Mouse (Mus musculus) c-Kit-positive CD71-negative TER-119-negative erythroid progenitor cells, embryonic 14.5 days (primary cell): Measurements from ENCODE around the gene Sec23ip.
"Not testable (repeated sequence)": the region's sequence is repeated elsewhere in the genome, so short reads cannot be mapped to it uniquely, and the experiment has no call there.

Experiments
- DNase-seq: peaks from one replicate; pipeline ENCODE4 v3.0.0-alpha.2; 2013; ENCODE audit warnings: low read depth

The Sec23ip gene

GRCm38 (mm10) chr7:128744684-128745485 is at the start of gene Sec23ip:
Sec23ip (plus strand) TSS chr7:128744943.
- DNase-seq, result peak; percentile 98

DNA sequence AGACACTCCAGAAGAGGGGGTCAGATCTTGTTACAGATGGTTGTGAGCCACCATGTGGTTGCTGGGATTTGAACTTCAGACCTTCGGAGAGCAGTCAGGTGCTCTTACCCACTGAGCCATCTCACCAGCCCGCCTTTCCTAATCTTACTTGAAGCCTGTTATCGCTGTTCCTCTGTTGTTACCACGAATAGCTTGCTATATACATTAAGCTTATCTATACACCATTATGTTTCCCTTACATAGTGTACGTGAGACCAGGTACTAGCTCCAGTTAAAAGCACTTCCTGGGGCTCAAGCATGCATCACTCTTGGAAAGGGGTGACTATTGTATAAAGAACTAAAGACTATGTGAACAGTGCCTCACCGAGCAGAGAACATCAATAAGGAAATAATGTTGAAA is 44.8 kb upstream of the Sec23ip start:
- DNase-seq, result not testable (repeated sequence)

- peak; percentile 35 for DNase-seq
These were observed 39.0 kb upstream of the Sec23ip start for GRCm38 (mm10) chr7:128705735-128706134.

- no peak for DNase-seq
These were observed 26.8 kb upstream of the Sec23ip start for GRCm38 (mm10) chr7:128717991-128718390.

DNA sequence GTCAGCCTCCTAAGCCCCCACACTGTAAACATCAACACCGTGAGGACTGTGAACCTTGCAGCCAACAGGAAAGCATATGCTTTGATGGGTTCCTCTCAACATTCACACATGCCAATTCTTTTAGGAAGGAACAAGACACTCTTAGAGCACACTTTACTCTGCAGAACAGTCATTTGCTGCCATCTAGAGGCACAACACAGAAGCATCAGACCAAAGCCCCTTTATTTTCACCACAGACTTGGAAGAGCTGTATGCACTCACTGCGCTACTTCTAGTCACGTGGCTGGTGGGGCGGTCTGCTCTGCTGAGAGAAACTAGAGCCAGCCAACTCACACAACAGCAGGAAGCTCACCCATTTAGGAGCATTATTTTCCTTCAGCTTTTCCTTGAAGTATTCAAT is 20.0 kb upstream of the Sec23ip start:
- peak; percentile 76 for DNase-seq

- no peak for DNase-seq
These were observed 19.6 kb upstream of the Sec23ip start for GRCm38 (mm10) chr7:128725189-128725588.

DNA sequence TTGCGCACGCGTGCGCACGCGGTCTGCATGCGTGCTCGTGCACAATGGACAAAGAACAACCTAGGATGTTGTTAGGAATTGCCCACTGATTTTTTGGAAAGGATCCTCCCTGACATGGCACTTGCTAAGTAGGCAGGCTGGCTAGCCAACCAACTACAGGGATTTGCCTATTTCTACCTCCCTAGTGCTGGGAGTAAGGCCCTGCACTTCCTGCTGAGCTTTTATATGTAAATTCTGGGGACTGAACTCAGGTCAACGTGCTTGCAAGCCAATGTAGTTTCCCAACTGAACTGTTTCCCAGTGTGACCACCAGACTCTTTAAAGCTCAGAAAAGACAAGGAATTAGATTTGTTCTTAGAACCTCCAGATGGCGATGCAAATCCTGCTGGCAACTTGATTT is 17.7 kb upstream of the Sec23ip start:
- DNase-seq, result no peak

GRCm38 (mm10) chr7:128727701-128728100 is 17.0 kb upstream of the Sec23ip start:
- DNase-seq, result no peak

- no peak for DNase-seq
These were observed 16.0 kb upstream of the Sec23ip start for GRCm38 (mm10) chr7:128728738-128729137.

GRCm38 (mm10) chr7:128731585-128731984 is 13.2 kb upstream of the Sec23ip start:
- no peak for DNase-seq

- no peak for DNase-seq
These were observed 6.7 kb upstream of the Sec23ip start for GRCm38 (mm10) chr7:128738041-128738440.

GRCm38 (mm10) chr7:128739116-128739461 is 5.7 kb upstream of the Sec23ip start:
- no peak for DNase-seq

- no peak for DNase-seq
These were observed 5.1 kb upstream of the Sec23ip start for GRCm38 (mm10) chr7:128739462-128740277.

GRCm38 (mm10) chr7:128740334-128740733 is 4.4 kb upstream of the Sec23ip start, which contains the start of gene Mcmbp:
Mcmbp (minus strand) TSS chr7:128740495.
- peak; percentile 91 for DNase-seq

DNA sequence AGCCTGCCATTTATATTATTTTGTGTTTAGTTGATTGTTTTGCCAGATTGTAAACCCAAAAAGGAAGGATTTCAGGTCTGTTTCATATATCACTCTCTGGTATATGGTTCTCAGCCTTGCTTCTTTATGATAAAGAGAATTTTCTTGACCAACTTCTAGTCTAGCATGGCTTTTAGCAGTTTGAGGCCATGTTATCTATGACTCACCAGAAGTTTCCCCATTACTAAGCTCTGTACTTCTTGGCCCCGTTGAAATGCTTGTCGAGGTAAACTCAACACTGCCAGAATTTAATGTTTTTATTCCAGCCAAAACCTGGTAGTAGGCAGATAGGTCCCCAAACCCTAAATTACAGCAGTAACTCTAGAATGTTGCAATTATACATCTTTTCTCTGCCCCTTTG is 845 bp upstream of the Sec23ip start:
- DNase-seq, result no peak

DNA sequence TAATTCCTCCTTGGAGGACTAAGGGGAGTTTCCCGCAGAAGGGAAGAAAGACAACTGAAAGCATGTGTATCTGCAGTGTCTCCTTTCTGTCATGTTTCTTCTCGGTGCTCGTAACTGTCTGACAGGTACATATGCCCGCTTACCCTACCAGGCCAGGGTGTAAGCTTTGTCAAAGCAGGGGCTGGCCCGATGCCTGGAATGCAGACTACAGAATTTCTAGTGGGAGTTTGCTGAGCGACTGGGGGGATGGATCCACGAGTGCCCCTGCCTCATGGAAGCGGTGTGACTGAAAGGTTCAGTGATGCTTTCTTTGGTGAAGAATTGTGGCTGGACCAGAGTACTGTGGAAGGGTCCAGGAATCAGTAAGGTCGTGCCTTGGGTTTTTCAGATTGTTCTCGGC is 1.4 kb downstream of the Sec23ip start:
- DNase-seq, result no peak

DNA sequence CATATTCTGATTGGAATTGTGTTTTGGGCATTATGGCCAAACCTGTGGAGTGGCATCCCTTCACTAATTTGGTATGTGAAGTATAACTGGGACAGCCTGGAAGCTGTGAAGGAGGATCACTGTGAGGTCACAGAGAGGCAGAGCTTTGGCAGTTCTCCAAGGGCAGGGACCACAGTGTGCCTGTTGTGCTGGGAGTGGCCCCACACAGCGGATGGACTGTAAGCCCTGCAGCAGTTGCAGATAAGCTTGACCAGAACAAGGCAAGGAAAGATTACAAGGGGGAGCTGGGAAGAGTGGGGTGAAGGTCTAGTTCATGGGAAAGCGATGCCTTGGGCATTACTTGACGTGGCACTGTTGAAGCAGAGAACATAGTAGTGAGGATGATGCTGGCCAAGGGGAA is 4.0 kb downstream of the Sec23ip start:
- no peak for DNase-seq

DNA sequence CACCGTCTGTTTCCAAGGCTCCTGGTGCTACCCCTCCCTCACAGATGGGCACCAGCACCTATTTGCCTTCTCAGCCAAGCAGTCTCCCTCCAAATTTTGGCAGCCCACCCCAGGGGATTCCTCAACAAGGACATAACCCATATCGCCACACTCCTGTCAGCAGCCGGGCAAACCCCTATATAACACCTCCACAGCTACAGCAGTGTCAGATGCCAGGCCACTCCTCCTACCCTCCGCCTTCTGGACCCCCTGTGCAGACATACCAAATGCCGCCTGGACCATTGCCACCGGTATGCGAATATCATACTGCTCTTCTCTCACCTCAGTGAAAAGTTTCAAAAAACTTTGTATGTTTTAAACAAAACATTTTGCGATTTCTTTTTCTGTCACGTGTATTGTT is 5.6 kb downstream of the Sec23ip start:
- DNase-seq, result no peak

DNA sequence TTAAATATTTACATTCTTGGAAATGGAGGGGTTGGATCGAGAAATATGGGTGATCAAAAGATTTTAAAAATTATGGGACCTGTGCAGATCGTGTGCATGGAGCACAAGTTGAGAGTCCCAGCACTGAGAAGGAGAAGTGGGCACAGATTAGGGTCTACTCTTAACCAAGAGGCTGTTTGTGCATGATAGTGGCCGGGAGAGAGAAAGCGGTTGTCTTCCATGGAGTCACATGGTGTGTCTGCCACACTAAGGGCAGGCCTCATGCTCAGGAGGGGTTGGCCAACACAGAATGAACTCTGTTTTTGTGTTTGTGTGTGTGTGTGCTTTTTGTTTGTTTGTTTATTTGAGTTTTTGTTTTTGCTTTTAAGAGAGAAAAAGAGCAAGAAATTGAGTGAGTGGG is 7.3 kb downstream of the Sec23ip start:
- no peak for DNase-seq

GRCm38 (mm10) chr7:128755396-128755795 is 10.7 kb downstream of the Sec23ip start:
- DNase-seq, result no peak

- no peak for DNase-seq
These were observed 14.2 kb downstream of the Sec23ip start for GRCm38 (mm10) chr7:128758948-128759347.

- no peak for DNase-seq
These were observed 22.0 kb downstream of the Sec23ip start for GRCm38 (mm10) chr7:128766696-128767095.

- no peak for DNase-seq
These were observed 32.5 kb downstream of the Sec23ip start for GRCm38 (mm10) chr7:128777201-128777600.
